Mouse (Mus musculus): ENCODE data around the gene Upk3a. TPM values are rescaled to one million over a fixed set of nuclear protein-coding genes. Genes with fewer than 3 reads are reported as not detected.

Gene Upk3a
- polyA plus RNA-seq (2015; fragmentation: Nextera tagmentation; extraction: Ambion mirVana): 0.13 TPM in 1 of 2 replicates, not detected in the other

- H3K9ac ChIP-seq: no peak within 1 kb of the TSS
- H3K4me3 ChIP-seq: no peak within 1 kb of the TSS
- H3K36me3 ChIP-seq: no peaks in the 10 kb centered on the region
- 9% methylated on average over 21 of the region's 21 CpGs for WGBS
- H3K9me3 ChIP-seq: no peaks in the 10 kb centered on the region
- no peak for ATAC-seq (ENCODE audit: extremely low read depth, insufficient number of reproducible peaks, low FRiP score, low TSS enrichment)
- peaks cover 31% of the 10 kb centered on the region for H3K27me3 ChIP-seq (replicated peaks)
- no peak within 1 kb of the TSS for H3K27ac ChIP-seq (replicated peaks)
- H3K4me2 ChIP-seq: peak within 1 kb of the TSS; percentile 20
- peaks cover 31% of the 10 kb centered on the region for H3K4me1 ChIP-seq
These were observed at the start of gene Upk3a for GRCm38 (mm10) chr15:85016951-85017664. Upk3a (plus strand) TSS chr15:85017141.

GRCm38 (mm10) chr15:84968534-84968933 is 48.4 kb upstream of the Upk3a start:
- no peak overlapping the region for H3K27ac ChIP-seq (replicated peaks)
- no peaks in the 10 kb centered on the region for H3K9me3 ChIP-seq
- no peak overlapping the region for H3K4me2 ChIP-seq
- H3K4me3 ChIP-seq: no peak overlapping the region
- no peaks in the 10 kb centered on the region for H3K4me1 ChIP-seq
- H3K36me3 ChIP-seq: no peaks in the 10 kb centered on the region
- ATAC-seq (ENCODE audit: extremely low read depth, insufficient number of reproducible peaks, low FRiP score, low TSS enrichment): no peak
- no peak overlapping the region for H3K9ac ChIP-seq
- 80% methylated on average over 4 of the region's 4 CpGs for WGBS
- no peaks in the 10 kb centered on the region for H3K27me3 ChIP-seq (replicated peaks)

DNA sequence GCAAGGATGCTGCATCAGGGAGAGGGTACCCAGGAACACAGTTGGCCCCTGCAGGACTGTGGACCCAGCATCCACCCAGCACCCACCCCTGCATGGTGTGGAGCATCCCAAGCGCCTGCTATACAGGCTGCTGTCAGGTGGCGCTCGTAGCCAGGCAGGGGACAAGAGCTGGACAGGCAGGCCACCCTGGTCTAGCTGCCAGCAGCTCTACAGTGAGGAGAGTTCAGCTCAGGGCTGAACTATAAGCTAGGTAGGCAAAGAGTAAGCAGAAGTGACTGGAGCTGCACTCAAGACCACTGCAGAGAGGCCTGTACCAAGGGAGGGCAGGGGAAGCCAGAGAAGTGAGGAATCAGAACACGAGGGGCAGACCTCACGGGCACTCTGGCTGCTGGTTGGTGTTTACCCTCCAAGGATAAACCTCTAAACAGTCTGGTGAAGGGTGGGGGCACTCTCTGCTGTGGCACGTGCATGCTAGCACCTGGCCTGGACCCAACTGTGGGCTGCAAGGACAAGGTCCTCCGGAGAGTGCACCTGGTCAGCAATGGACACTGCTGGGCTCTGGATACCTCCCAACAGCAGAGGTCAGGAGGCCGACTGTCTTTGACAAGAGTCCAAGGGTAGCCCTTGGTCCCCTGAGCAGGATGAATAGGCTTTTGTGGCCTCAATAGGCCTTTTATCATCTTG is 43.9 kb upstream of the Upk3a start:
- no peaks in the 10 kb centered on the region for H3K27me3 ChIP-seq (replicated peaks)
- no peak overlapping the region for H3K4me2 ChIP-seq
- H3K9me3 ChIP-seq: no peaks in the 10 kb centered on the region
- H3K27ac ChIP-seq (replicated peaks): no peak overlapping the region
- no peak for ATAC-seq (ENCODE audit: extremely low read depth, insufficient number of reproducible peaks, low FRiP score, low TSS enrichment)
- peaks cover 17% of the 10 kb centered on the region for H3K4me1 ChIP-seq
- 73% methylated on average over 8 of the region's 8 CpGs for WGBS
- H3K36me3 ChIP-seq: no peaks in the 10 kb centered on the region
- H3K9ac ChIP-seq: no peak overlapping the region
- no peak overlapping the region for H3K4me3 ChIP-seq

DNA sequence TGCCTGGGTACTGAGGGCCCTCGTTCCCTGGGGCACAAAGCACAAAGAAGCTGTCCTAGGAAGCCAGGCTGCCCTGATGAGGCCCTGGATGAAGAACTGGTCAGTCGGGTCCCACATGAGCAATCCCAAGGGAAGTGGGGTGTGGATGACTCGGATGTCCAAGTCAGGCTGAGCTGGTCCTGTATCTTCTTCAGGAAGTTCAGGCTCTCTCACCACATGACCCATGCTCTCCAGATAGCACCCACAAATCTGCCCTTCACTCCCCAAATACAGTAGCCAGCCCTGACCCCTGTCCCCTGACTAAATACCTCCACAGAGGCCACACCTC is 43.4 kb upstream of the Upk3a start:
- Histone ChIP-seq H3K9me3 (no peaks in the 10 kb centered on the region), H3K27ac (replicated peaks) (no peak overlapping the region), H3K4me2 (no peak overlapping the region), H3K4me1 (peaks cover 17% of the 10 kb centered on the region), H3K9ac (no peak overlapping the region), H3K4me3 (no peak overlapping the region), H3K27me3 (replicated peaks) (no peaks in the 10 kb centered on the region), H3K36me3 (no peaks in the 10 kb centered on the region)
- no peak; the same call in 1 of the 2 replicates for ATAC-seq (ENCODE audit: extremely low read depth, insufficient number of reproducible peaks, low FRiP score, low TSS enrichment)
- WGBS: 58% methylated on average over 3 of the region's 3 CpGs

GRCm38 (mm10) chr15:84975729-84976128 is 41.2 kb upstream of the Upk3a start:
- H3K36me3 ChIP-seq: no peaks in the 10 kb centered on the region
- no peaks in the 10 kb centered on the region for H3K27me3 ChIP-seq (replicated peaks)
- no peak overlapping the region for H3K9ac ChIP-seq
- WGBS: 13% methylated on average over 4 of the region's 4 CpGs
- H3K4me2 ChIP-seq: no peak overlapping the region
- ATAC-seq (ENCODE audit: extremely low read depth, insufficient number of reproducible peaks, low FRiP score, low TSS enrichment): no peak
- no peaks in the 10 kb centered on the region for H3K9me3 ChIP-seq
- H3K4me3 ChIP-seq: no peak overlapping the region
- no peak overlapping the region for H3K27ac ChIP-seq (replicated peaks)
- peaks cover 17% of the 10 kb centered on the region for H3K4me1 ChIP-seq

GRCm38 (mm10) chr15:84981609-84982313 is 35.2 kb upstream of the Upk3a start:
- no peak overlapping the region for H3K27ac ChIP-seq (replicated peaks)
- no peak overlapping the region for H3K4me3 ChIP-seq
- ATAC-seq (ENCODE audit: extremely low read depth, insufficient number of reproducible peaks, low FRiP score, low TSS enrichment): no peak
- H3K27me3 ChIP-seq (replicated peaks): no peaks in the 10 kb centered on the region
- no peak overlapping the region for H3K9ac ChIP-seq
- no peak overlapping the region for H3K4me2 ChIP-seq
- H3K9me3 ChIP-seq: no peaks in the 10 kb centered on the region
- no peaks in the 10 kb centered on the region for H3K36me3 ChIP-seq
- peaks cover 11% of the 10 kb centered on the region for H3K4me1 ChIP-seq
- 64% methylated on average over 9 of the region's 9 CpGs for WGBS

- ATAC-seq (ENCODE audit: extremely low read depth, insufficient number of reproducible peaks, low FRiP score, low TSS enrichment): no peak
- Histone ChIP-seq H3K27me3 (replicated peaks) (no peaks in the 10 kb centered on the region), H3K9ac (no peak overlapping the region), H3K36me3 (no peaks in the 10 kb centered on the region), H3K4me2 (no peak overlapping the region), H3K4me3 (no peak overlapping the region), H3K4me1 (peaks cover 15% of the 10 kb centered on the region), H3K9me3 (no peaks in the 10 kb centered on the region), H3K27ac (replicated peaks) (no peak overlapping the region)
- 66% methylated on average over 3 of the region's 3 CpGs for WGBS
These were observed 34.1 kb upstream of the Upk3a start for GRCm38 (mm10) chr15:84982888-84983287.

DNA sequence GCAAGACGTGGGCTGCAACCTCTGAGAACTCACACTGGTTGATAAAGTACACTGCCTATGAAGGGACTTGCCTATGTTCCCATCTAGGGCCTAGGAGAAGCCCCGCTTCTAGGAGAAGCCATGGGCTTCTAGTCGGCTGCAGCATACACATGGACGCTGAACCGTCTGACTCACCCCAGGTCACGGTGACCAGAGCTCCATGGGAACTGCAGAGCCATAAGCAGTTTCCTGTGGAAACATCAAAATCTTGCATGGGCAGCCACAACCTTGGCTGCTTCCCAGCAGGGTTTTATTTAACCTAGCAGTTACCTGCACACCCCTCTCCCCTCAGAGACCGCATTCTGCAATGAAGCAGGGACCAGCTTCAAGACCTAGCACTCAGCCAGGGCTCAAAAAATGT is 33.2 kb upstream of the Upk3a start:
- Histone ChIP-seq H3K4me3 (no peak overlapping the region), H3K9ac (no peak overlapping the region), H3K9me3 (no peaks in the 10 kb centered on the region), H3K36me3 (no peaks in the 10 kb centered on the region), H3K27ac (replicated peaks) (no peak overlapping the region), H3K27me3 (replicated peaks) (no peaks in the 10 kb centered on the region), H3K4me2 (no peak overlapping the region), H3K4me1 (peaks cover 21% of the 10 kb centered on the region)
- 65% methylated on average over 7 of the region's 7 CpGs for WGBS
- ATAC-seq (ENCODE audit: extremely low read depth, insufficient number of reproducible peaks, low FRiP score, low TSS enrichment): no peak

- WGBS: 81% methylated on average over 12 of the region's 12 CpGs
- peaks cover 24% of the 10 kb centered on the region for H3K4me1 ChIP-seq
- H3K27me3 ChIP-seq (replicated peaks): peaks cover 4% of the 10 kb centered on the region; the same call in 1 of the 2 replicates
- no peak overlapping the region for H3K4me3 ChIP-seq
- H3K9me3 ChIP-seq: no peaks in the 10 kb centered on the region
- no peaks in the 10 kb centered on the region for H3K36me3 ChIP-seq
- H3K27ac ChIP-seq (replicated peaks): no peak overlapping the region
- no peak overlapping the region for H3K9ac ChIP-seq
- ATAC-seq (ENCODE audit: extremely low read depth, insufficient number of reproducible peaks, low FRiP score, low TSS enrichment): no peak
- H3K4me2 ChIP-seq: no peak overlapping the region
These were observed 31.3 kb upstream of the Upk3a start for GRCm38 (mm10) chr15:84985516-84986160.

- 70% methylated on average over 4 of the region's 4 CpGs for WGBS
These were observed 30.5 kb upstream of the Upk3a start for GRCm38 (mm10) chr15:84986171-84987019.

More at GRCm38 (mm10) chr15:84986171-84987019, 30.5 kb upstream of the Upk3a start:
- Histone ChIP-seq H3K4me1 (peaks cover 24% of the 10 kb centered on the region), H3K36me3 (no peaks in the 10 kb centered on the region), H3K27ac (replicated peaks) (no peak overlapping the region), H3K9ac (peak overlapping the region; percentile 94), H3K4me3 (peak overlapping the region; percentile 87), H3K4me2 (peak overlapping the region; percentile 78), H3K27me3 (replicated peaks) (peaks cover 4% of the 10 kb centered on the region; the same call in 1 of the 2 replicates), H3K9me3 (no peaks in the 10 kb centered on the region)
- no peak for ATAC-seq (ENCODE audit: extremely low read depth, insufficient number of reproducible peaks, low FRiP score, low TSS enrichment)

Data from heart, embryonic 13.5 days (tissue).